Mouse (Mus musculus) C2C12 (cell line): ENCODE results near the gene Tex19.1.

Experiments used
- CTCF ChIP-seq: IDR thresholded peaks from one replicate; pipeline ENCODE4 v1.5.1; 2011; ENCODE audit not compliant: control insufficient read depth, insufficient read depth, insufficient read length
- FOSL1 ChIP-seq: IDR thresholded peaks from one replicate; pipeline ENCODE4 v1.8.0; 2011; ENCODE audit warnings: mild to moderate bottlenecking, low read length; ENCODE audit not compliant: poor library complexity, insufficient read depth, severe bottlenecking
- MAX ChIP-seq: IDR thresholded peaks from one replicate; pipeline ENCODE4 v1.6.1; 2011; ENCODE audit warnings: mild to moderate bottlenecking, control low read depth
- MYOG ChIP-seq: IDR thresholded peaks from one replicate; pipeline ENCODE4 v1.6.1; 2011; ENCODE audit not compliant: control insufficient read depth, insufficient read length; ENCODE audit errors: extremely low read depth
- USF1 ChIP-seq: IDR thresholded peaks from one replicate; pipeline ENCODE4 v1.6.1; 2011; ENCODE audit warnings: low read depth, mild to moderate bottlenecking, control low read depth, moderate library complexity

- no peak for TF ChIP-seq MYOG
- no peak for TF ChIP-seq MAX
- TF ChIP-seq CTCF: no peak
- no peak for TF ChIP-seq FOSL1
- no peak for TF ChIP-seq USF1
Measured at GRCm38 (mm10) chr11:121118577-121118976, 27.4 kb upstream of the Tex19.1 start, which contains the start of gene Tex19.2.
